In the genomic region with DNA sequence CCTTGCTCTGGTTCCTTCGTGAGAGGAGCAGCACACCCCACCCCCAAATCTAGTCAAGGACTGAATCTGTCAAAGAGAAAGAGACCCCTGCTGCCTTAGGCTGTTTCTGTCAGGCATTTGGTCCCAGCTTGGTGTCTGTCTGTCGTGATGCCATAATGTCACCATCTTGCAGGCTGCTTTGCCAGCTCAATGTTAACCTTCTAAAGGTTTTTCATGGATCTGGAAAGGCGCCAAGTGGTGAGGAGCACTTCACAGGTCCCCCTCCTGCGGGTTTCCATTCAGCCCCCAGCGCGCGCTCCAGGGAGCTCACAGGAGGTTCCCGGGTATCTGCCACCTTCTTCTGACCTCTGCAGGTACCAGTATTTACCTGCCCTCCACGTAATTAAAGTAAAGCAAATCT, we compare ENCODE assay signal across 13 mouse cellular contexts.
"Had no signal": no experiment of that assay in that cellular context is flagged by ENCODE, and none has a peak within 500 bp of the region (broad histone marks: within the 10 kb centered on the region; RNA-seq: fewer than 3 reads in every experiment).

No protein-coding gene starts in this region.

- H3K9me3 ChIP-seq: kidney, embryonic 15.5 days; limb, embryonic 13.5 days; liver, embryonic 13.5 days; midbrain, embryonic 13.5 days; neural tube, embryonic 12.5 days had no signal

- H3K9ac ChIP-seq: kidney, embryonic 15.5 days; limb, embryonic 13.5 days; liver, embryonic 13.5 days; midbrain, embryonic 13.5 days; neural tube, embryonic 12.5 days had no signal

- DNase-seq: kidney, adult 2 months; kidney, postnatal 14 days; left cerebral cortex, postnatal 4 days; liver, embryonic 13.5 days; lung, adult 18-20 months; lung, postnatal 36 days; right cerebral cortex, adult 18-20 months; right cerebral cortex, postnatal 25 days had no signal

- H3K4me1 ChIP-seq: neural tube, embryonic 12.5 days had no signal

- H3K27ac ChIP-seq: kidney, embryonic 15.5 days; limb, embryonic 13.5 days; liver, embryonic 13.5 days; midbrain, embryonic 13.5 days; neural tube, embryonic 12.5 days had no signal

- H3K4me2 ChIP-seq: kidney, embryonic 15.5 days; limb, embryonic 13.5 days; liver, embryonic 13.5 days; midbrain, embryonic 13.5 days; neural tube, embryonic 12.5 days had no signal

- H3K27me3 ChIP-seq: kidney, embryonic 15.5 days; limb, embryonic 13.5 days; liver, embryonic 13.5 days; midbrain, embryonic 13.5 days; neural tube, embryonic 12.5 days had no signal

- H3K36me3 ChIP-seq: kidney, embryonic 15.5 days; limb, embryonic 13.5 days; liver, embryonic 13.5 days; midbrain, embryonic 13.5 days; neural tube, embryonic 12.5 days had no signal

- H3K4me3 ChIP-seq: kidney, embryonic 15.5 days; limb, embryonic 13.5 days; liver, embryonic 13.5 days; midbrain, embryonic 13.5 days; neural tube, embryonic 12.5 days had no signal

- ATAC-seq: lung, postnatal 0 days; midbrain, embryonic 13.5 days had no signal
